Mouse (Mus musculus) layer of hippocampus, postnatal 10 days (tissue): ENCODE results near the gene Mdm2. TPM values are rescaled to one million over a fixed set of nuclear protein-coding genes. Genes with fewer than 3 reads are reported as not detected.
"Not testable (repeated sequence)": the region's sequence is repeated elsewhere in the genome, so short reads cannot be mapped to it uniquely, and the experiment has no call there.

Experiments
- DNase-seq, 2 experiments: peaks; one replicate each; pipeline ENCODE4 v3.0.0; 2021; ENCODE audit warnings: low spot score in 2 of 2
- long read RNA-seq: library from polyadenylated mRNA; stranded (forward); transcript quantifications from one replicate; pipeline ENCODE4 v2.0.0, GENCODE M21; 2023
- total RNA-seq, 2 experiments: library from RNA; stranded (reverse); gene quantifications; 2 replicates each; pipeline ENCODE4 v1.2.3; 2021

The Mdm2 gene
- 10 to 100 TPM; 51.5 to 57.3 TPM for total RNA-seq
- long read RNA-seq, transcript Mdm2-201 (12 exons, 3,099 nt), result major isoform, 11 of 28 reads
- long read RNA-seq, partial matches to known transcripts, result 3 of 28 reads
- long read RNA-seq, other reads (novel, unspliced or antisense), result 13 of 28 reads

DNA sequence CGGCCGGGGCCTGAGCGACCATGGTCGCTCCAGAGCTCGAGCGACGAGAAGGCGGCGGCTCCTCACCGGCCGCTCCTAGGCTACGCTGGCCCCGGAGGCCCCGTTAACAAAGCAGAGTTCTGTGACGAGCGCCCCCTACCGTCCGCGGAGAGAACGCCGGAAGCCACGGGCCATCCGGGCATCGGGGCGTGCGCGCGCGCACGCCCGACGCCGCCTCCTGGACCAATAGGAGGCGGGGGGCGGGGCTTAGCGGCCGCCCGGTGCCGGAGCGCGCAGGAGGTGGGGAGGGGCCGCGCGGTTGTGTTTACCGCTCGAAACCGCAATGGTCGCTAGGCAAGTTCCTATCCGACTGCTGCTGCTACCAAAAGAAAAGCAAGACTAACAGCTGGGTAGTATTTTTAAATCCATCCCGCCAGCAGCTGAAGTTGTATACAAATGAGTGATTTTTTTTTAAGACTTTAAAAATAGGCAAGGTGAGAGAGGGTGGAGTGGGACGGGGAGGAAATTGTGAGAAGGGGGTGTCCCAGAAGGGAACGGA, at the start of gene Mdm2:
TSS of gene Mdm2 (minus strand) at position 155 of the 538 bp plus-strand sequence.
- peak; percentile 99 for DNase-seq

DNA sequence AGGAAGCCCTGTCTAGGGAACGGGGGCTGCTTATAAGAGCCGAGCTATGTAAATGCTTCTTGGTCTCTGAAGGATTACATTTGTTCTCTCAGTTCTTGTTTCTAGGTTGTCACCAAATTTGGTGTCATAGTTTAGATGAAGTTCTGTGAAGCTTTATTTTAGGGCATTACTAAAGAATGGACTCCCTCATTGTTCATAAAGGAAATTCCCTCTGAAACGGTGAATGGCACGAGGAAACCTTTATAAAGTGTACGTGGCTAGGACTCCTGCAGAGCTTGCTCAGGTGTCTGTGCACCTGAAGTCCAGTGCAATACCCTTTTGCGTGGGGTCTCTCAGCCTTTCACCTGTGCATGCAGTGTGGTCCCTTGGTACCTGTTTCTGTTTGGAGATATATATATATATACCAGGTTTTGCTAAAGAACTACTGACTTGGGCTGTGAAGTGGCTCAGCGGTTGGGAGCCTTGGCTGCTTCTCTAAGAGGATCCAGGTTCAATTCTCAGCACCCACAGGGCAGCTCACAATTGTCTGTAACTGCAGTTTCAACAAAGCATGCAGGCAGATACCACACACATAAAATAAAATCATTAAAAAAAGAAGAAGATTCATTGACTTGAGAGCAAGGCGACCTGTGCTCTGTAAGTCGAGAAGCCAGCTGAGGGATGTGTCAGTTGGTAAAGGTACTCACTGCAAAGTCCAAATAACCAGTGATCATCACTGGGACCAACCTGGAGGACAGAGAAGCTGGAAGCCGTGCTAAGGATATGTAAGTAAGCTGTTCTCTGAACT, 49.5 kb upstream of the Mdm2 start:
- DNase-seq, result no peak

DNA sequence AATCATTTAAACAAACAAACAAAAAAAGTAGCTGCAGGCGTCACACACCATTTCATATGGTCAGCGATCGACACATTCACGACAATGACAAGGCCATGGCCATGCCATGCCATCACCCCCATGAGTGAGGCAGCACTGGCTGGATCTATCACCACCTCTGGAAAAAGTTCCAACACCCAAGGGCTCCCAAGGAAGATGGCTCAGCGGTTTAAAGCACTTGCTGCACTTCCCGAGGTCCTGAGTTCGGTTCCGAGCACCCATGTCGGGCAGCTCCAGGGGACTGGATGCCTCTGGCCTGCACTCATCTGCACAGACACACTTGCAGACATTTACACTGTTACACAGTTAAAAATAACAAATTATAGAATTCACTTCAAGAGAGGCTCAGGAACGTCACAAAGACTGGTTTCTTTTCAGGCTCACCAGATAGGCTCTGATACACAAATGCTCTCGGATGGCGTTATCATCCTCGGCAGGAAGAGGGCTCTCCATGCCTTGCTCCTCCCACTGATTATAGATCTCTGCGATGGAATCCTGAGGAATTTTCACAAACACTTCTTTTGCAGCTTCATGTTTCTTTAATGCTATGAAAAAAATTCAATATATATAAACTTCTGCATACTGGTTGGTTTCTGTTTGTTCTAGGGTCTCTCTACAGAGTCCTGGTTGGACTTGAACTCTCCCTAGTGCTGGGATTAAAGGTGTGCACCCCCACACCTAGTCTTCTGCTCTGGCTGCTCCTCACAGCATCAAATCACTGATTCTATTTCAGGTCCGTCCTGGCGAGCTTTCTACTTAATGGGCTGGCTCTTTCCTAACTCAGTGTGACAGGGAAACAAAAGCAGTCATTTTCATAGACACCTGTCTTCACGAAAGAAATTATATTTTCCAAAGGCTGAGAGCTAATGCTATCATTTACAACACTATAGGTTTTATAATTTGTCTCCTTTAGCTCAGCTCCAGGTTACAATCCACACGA, 48.5 kb upstream of the Mdm2 start:
- DNase-seq, result no peak

DNA sequence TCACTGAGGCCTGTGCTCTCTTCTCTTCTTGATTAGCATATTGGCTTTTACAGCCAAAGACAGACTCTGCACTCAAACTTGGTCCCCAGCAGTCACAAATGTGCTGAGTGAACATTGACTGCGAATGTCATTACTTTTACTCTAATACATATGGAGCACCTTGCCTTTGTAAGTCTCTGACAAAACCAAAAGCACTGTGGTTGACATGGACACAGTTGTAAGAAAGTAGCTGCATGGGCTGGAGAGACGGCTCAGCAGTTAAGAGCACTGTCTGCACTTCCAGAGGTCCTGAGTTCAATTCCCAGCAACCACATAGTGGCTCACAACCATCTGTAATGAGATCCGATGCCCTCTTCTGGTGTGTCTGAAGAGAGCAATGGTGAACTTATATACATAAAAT, 47.8 kb upstream of the Mdm2 start:
- not testable (repeated sequence) for DNase-seq

DNA sequence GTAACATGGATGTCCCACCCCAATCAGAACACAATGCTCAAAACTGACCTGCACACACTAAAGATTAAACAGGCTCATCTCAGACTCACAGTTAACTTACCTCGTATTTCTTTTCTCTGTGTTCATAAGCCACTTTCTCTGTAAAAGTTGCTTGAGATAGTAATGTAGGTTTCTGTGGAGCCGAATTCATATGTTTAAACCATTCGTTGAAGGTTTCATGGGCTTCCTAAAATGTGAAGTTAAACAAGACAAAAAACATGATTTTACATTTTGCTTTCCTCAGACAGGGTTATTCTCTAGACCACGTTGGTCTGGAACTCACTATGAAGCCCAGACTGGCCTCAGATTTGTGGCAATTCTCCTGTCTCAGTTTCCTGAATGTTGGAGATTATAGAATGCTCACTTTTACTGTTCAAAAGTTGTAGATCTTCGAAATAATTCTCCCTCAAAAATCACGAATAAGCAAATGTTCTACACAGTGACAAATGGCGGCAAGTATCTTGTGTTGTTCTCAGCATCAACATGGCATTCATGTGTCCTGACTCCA, 47.3 kb upstream of the Mdm2 start:
- DNase-seq, result no peak

DNA sequence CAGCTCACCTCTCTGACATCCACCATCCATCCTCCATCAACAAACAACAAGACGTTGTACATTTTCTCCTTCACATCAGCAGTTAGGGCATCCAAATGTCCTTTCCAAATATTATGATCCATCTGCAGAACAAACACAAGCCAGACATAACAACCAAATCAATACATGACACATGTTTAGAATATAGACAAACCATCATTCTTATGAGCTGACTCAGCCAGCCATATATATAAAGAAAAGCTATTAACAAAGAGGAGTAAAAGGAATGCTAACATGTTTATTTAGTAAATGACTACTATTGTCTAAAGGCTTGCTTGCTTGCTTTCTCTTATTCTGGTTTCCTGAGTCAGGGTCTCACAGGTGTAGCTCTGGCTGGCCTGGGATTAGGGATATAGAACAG, 46.7 kb upstream of the Mdm2 start:
- no peak for DNase-seq

DNA sequence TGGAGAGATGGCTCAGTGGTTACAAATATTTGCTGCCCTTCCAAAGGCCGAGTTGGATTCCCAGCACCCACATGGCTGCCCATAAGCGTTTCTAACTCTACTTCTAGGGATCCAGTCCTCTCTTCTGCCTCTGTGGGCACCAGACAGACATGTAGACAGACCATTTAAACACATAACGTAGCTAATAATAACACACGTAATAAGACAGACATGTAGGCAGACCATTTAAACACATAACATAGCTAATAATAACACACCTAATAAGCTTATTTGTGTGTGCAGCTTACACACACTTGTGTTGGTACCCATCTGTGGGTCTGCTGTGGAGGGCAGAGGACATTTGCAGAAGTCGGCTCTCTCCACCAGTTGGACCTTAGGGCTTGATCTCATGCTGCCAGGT, 46.2 kb upstream of the Mdm2 start:
- no peak for DNase-seq

DNA sequence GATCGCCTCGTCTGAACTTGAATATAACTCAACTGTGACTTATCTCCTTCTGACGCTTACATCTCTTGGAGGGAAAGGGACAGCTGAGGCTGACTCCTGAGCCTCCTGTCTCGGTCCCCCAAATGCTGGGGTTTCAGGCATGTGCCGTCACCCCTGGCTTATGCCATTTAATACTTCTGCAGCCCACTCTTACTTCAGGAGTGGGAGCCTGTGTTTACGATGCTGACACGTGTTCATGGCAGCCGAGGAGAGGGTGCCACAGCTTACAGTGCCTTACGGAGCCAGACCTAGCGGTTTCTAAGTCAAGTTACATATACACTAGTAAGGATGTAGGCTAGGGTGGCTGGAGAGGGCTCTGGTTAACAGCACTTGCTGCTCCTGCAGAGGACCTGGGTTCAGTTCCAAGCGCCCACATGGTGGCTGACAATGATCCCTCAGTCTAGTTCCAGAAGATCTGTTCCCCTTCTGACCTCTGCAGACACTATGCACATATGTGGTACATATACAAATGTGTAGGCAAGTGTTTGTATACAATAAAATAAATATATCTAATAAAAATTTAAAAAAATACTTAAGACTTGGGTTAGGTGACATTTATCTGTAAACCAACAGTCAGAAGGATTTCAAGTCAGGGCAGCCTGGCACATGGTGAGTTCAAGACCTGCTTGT, 45.4 kb upstream of the Mdm2 start:
- DNase-seq, result no peak

DNA sequence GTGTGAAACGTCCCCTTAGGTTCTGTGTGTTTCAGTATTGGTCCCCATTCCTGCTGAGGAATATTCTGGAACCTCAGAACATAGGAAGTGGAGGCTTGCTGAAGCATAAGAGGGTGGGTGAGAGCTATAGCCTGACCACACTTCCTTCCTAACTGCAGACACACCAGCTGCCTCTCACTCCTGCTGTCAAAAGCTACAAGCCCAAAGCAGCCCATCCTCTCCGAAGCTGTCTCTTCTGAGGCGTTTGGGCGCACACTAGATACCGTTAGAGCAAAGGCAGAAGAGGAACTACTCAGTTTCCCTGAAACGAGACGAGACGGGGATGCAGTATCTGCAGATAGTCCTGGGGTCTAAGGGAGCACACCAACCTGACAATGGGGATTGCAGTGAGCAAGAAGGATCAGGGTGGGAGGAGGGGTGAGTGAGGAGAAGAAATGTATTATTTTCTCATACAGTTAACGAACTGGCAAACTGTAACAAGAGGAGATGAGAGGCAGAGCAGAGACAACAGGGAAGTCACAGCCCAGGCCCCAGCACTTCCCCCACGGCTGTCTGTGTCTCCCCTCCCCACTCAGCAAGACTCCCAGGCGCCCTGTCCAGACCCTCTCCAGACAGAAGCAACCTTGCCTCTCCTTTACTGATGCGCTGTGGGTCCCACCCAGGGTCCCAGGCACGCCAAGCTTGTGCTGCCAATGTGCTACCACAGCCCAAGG, 44.7 kb upstream of the Mdm2 start:
- no peak for DNase-seq

DNA sequence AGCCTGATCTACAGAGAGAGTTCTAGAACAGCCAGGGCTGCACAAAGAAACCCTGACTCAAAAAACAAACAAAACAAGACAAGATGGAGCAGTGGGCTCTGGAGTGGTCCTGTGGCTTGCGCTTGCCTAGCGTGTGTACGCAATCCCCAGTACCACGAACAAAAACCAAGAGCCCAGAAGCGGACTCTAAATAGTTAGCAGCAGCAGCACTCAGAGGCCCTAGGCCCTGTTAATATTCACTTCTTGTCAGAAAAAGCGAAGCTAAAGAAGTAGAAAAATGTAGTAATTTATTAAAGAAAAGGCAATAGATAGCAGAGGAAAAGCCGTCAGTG, 44.0 kb upstream of the Mdm2 start:
- DNase-seq, result no peak

DNA sequence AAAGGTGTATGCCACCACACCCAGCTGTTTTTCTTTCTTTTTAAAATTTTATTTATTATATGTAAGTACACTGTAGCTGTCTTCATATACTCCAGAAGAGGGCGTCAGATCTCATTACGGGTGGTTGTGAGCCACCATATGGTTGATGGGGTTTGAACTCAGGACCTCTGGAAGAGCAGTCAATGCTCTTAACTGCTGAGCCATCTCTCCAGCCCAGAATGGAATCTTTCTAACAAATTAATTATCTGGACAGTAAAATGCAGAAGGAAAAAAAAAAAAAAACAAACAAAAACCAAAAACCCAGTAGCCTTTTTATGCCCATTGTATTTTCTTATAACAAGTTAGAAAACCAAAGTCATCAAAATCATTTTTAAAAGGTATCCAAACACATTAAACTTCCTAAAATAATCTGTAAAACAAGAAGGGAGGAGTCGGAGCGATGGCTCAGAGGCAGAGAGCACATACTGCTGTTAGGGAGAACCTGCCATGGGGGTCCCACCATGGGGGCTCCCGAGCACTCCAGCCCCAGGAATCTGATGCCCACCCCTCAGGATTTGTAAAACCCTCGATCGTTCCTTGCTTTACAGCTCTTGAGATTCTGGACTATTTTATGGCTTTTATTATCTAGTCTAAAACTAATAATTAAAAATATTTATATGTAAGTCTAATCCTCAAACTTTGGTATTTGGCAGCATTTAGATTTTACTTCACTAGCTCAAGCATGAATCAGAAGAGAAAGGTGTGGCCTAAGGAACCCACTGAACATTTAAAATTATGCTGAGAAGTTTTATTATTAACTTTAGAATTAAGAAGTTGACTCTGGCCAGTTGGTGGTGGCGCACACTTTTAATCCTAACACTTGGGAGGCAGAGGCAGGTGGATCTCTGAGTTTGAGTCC, 43.4 kb upstream of the Mdm2 start:
- no peak for DNase-seq

DNA sequence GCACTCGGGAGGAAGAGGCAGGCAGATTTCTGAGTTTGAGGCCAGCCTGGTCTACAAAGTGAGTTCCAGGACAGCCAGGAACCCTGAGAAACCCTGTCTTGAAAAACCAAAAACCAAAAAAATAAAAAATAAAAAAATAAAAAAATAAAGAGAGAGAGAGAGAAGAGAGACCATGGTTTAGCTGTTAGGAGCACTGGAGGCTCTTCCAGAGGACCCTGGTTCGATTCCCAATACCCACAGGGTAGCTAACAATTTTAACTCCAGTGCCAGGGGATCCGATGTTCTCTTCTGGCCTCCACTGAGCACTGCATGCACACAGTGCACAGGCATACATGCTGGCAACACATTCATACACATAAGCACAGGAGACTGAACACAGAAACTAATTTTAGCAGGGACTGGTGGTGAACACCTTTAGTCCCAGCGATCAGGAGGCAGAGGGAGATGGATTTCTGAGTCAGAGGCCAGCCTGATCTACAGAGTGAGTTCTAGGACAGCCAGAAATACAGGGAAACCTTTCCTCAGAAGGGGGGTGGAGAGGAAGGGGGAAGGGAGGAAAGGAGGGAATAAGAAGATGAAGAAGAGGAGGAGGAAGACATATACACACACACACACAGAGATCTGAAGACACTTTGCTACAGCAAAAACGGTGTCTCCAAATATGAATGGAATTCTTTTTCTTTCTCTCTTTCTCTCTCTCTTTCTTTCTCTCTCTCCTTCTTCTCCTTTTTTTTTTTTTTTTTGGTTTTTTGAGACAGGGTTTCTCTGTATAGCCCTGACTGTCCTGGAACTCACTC, 42.5 kb upstream of the Mdm2 start:
- no peak for DNase-seq

DNA sequence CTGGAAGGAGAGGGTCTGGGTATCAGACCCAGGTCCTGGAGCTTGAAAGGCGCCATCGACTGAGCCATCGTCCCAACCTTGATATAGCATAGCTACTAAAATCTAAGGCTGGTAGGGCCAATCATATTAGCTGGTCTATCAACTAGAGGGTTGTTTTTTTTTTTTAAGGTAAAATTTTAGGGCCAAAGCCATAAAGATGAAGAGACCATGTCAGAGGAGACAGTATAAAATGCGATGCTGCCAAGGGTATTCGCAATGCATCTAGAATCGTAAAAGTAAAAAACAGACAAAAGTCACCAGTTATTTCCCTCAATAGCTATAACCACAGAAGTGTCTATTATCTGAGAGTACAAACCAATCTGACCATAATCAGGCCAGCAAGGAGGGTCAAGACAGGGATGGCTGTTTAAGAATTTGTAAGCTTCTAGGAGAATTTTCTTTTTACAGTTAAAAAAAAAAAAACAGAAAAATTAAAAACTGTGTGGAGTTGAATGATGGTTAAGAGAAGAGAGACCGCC, 41.8 kb upstream of the Mdm2 start:
- DNase-seq, result no peak

DNA sequence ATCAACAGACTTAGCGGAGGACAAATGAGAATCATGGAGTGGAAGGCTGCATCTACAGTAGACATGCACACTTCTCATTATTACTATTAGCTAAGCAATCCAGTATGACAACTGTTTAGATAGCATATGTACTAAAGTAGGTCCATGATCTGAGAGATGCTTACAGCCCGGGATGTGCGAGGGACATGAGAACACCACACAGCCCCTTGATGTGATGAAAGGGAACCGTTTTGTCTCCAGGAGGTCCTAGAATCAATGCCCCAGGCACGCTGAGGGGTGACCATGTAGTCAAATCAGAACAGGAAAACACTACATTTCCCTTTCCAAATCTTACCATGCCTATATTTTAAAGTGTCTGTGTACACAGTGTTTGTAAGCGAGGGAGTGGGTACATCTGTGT, 41.2 kb upstream of the Mdm2 start:
- DNase-seq, result no peak

DNA sequence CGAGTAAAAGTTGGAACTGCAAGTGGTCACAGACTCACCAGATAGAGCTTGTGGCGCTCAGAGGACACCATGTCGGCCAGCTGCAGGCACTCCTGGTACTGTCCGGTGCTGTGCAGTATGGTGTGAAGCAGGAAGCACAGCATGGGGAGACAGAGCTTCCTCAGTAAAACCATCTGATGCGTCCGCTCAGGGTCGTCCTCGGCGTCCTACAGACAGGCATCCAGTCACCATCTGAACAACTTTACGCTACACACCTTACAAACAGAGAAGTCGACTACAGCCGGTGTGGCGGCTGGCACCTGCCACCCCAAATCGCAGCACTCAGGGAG, 40.7 kb upstream of the Mdm2 start:
- no peak for DNase-seq

DNA sequence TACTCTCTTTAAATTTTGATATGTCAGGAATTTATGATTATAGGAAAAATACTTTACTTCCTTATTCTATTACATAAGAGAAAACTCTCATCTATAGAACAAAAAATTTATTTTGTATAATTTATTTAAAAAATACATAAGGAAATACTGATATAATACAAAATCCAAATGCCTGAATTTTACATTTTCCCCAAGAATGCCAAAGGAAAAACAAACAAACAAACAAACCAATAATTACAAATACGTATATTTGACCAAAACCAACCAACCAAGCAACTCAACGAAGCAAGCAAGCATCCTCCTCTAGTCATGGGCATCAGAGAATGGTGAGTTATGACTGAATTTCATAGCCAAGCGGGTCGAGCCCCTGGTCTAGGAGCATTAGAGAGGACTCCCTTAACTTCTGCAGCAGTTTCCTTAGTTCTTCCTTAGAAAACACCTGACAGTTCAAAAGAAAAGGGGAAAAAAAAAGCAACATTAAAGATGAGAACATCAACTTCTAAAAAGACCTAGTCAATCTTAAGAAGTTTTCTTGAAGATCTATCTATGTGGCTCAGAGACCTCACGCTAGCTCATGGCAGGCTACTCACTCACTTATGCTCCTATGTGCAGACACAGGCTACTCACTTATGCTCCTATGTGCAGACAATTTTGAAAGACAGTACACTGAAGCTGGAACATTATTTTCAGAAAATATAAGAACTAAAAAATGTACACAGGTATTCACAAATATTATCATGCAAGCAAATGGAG, 40.1 kb upstream of the Mdm2 start:
- no peak for DNase-seq

DNA sequence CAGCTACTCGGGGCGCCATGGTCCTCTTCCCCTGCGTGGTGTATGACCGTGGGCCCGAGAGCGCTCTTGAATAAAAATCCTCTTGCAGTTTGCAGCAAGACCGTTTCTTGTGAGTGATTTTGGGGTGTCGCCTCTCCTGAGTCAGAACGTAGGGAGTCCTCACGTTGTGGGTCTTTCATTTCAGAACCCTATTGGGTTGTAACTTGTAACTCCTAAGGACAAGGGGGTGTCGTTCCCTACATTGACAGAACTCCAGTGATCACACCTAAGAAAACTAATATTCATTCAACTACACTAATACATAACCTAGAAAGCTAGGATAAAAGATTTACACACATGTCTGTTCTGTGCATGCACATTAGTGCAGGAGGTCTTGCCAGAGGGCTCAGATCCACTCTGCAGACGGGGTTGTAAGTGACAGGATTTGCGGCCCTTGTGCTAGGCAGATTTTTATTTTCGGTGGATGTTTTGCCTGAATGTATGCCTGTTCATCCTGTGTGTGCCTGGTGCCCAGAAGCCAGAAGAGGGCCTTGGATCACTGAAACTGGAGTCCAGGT, 39.3 kb upstream of the Mdm2 start:
- DNase-seq, result no peak
